ENCODE assay signal across 13 mouse cellular contexts in genomic region chr17:62649293-62649950, GRCm38 (mm10).
DNase-seq lines count a peak whose midpoint lies in the region; ATAC-seq lines count a peak whose summit lies in the region.
"Had no signal": no experiment of that assay in that cellular context is flagged by ENCODE, and none has a peak within 500 bp of the region (broad histone marks: within the 10 kb centered on the region; RNA-seq: fewer than 3 reads in every experiment).

No protein-coding gene starts in this region.

- H3K9ac ChIP-seq in limb, embryonic 13.5 days: no peak overlapping the region
- H3K9ac ChIP-seq: embryonic facial prominence, embryonic 12.5 days; liver, embryonic 14.5 days had no signal

- H3K4me1 ChIP-seq in limb, embryonic 13.5 days: peaks cover 23% of the 10 kb centered on the region
- no peaks in the 10 kb centered on the region for H3K4me1 ChIP-seq in limb, embryonic 10.5 days

- WGBS in limb, embryonic 13.5 days: 65% methylated on average over 10 of the region's 10 CpGs
- 92% methylated on average over 10 of the region's 10 CpGs for WGBS in limb, embryonic 10.5 days

- H3K27me3 ChIP-seq in limb, embryonic 13.5 days: no peaks in the 10 kb centered on the region
- no peaks in the 10 kb centered on the region for H3K27me3 ChIP-seq in limb, embryonic 10.5 days (ENCODE audit: low read depth, poor library complexity, severe bottlenecking)
- H3K27me3 ChIP-seq: embryonic facial prominence, embryonic 12.5 days had no signal

- H3K9me3 ChIP-seq in limb, embryonic 13.5 days: no peaks in the 10 kb centered on the region
- no peaks in the 10 kb centered on the region for H3K9me3 ChIP-seq in limb, embryonic 10.5 days (replicated peaks)
- H3K9me3 ChIP-seq: embryonic facial prominence, embryonic 12.5 days had no signal

- no peak overlapping the region for H3K27ac ChIP-seq in limb, embryonic 13.5 days
- no peak overlapping the region for H3K27ac ChIP-seq in limb, embryonic 10.5 days
- H3K27ac ChIP-seq: embryonic facial prominence, embryonic 12.5 days; hindbrain, postnatal 0 days; liver, embryonic 14.5 days had no signal

- H3K4me2 ChIP-seq in limb, embryonic 13.5 days (replicated peaks): 0 out of 2 replicates have a peak overlapping the region, but pooled peaks have one; percentile 1
- H3K4me2 ChIP-seq: embryonic facial prominence, embryonic 12.5 days had no signal

- H3K36me3 ChIP-seq in limb, embryonic 13.5 days: 0 out of 2 replicates have a peak, but pooled peaks cover 3% of the 10 kb centered on the region
- 0 out of 2 replicates have a peak, but pooled peaks cover 2% of the 10 kb centered on the region for H3K36me3 ChIP-seq in limb, embryonic 10.5 days
- H3K36me3 ChIP-seq: embryonic facial prominence, embryonic 12.5 days had no signal

- H3K4me3 ChIP-seq in limb, embryonic 13.5 days: no peak overlapping the region
- no peak overlapping the region for H3K4me3 ChIP-seq in limb, embryonic 10.5 days
- H3K4me3 ChIP-seq: embryonic facial prominence, embryonic 12.5 days had no signal

- no peak for ATAC-seq in limb, embryonic 13.5 days (ENCODE audit: low FRiP score, low read depth)
- ATAC-seq in megakaryocyte progenitor cell, adult 5-6 weeks (replicated peaks; ENCODE audit: poor library complexity): peak; percentile 14; the same call in 1 of the 2 replicates
- ATAC-seq in erythroid progenitor cell, adult 5-6 weeks (replicated peaks; ENCODE audit: low FRiP score, poor library complexity, severe bottlenecking): no peak
- ATAC-seq: forebrain, embryonic 16.5 days; hindbrain, postnatal 0 days had no signal

- DNase-seq in limb, embryonic 10.5 days (ENCODE audit: low spot score): no peak
- DNase-seq in brain, adult 2 months (ENCODE audit: low read depth, low spot score): peak; percentile 74
- peak; percentile 32 to 52 for DNase-seq in heart, postnatal 10 days
- no peak for DNase-seq in layer of hippocampus, postnatal 36 days
- DNase-seq: cerebellum, postnatal 25 days; kidney, adult 9 months had no signal

- intact Hi-C loops in heart, postnatal 10 days (cut with DNase I): no loop called here

Comparison
In these comparisons a context has a peak if more than half of its experiments do, and no peak if none do; other contexts are left out.
1. DNase-seq: peak in brain, adult 2 months (single experiment) and heart, postnatal 10 days (2 of 2); none in limb, embryonic 10.5 days (single experiment) and layer of hippocampus, postnatal 36 days (0 of 2).